Mouse (Mus musculus) ES-Bruce4 (cell line): Measurements from ENCODE around the gene Rbpj. TPM values are rescaled to one million over a fixed set of nuclear protein-coding genes. Genes with fewer than 3 reads are reported as not detected.

Experiments used
- H3K27ac ChIP-seq: 2 replicates; pipeline ENCODE4 v1.5.1; 2012; ENCODE audit warnings: low read length, inconsistent platforms; ENCODE audit not compliant: insufficient read depth
- H3K27me3 ChIP-seq: 2 replicates; pipeline ENCODE4 v1.6.1; 2012; ENCODE audit warnings: mild to moderate bottlenecking, low read length, inconsistent platforms; ENCODE audit not compliant: control insufficient read depth, poor library complexity, insufficient read depth, severe bottlenecking
- H3K36me3 ChIP-seq: 2 replicates; pipeline ENCODE4 v1.6.1; 2012; ENCODE audit warnings: inconsistent platforms, mild to moderate bottlenecking, low read length, moderate library complexity; ENCODE audit not compliant: control insufficient read depth, poor library complexity, insufficient read depth, severe bottlenecking
- H3K4me1 ChIP-seq: one replicate; pipeline ENCODE4 v1.8.1; 2011; ENCODE audit warnings: low read length; ENCODE audit not compliant: control insufficient read depth, insufficient read depth
- H3K4me3 ChIP-seq: 2 replicates; pipeline ENCODE4 v1.5.1; 2011; ENCODE audit warnings: low read depth, mild to moderate bottlenecking, low read length
- H3K9ac ChIP-seq: 2 replicates; pipeline ENCODE4 v1.6.1; 2012; ENCODE audit warnings: low read depth, mild to moderate bottlenecking, inconsistent platforms; ENCODE audit not compliant: poor library complexity, severe bottlenecking
- H3K9me3 ChIP-seq: replicated peaks from 2 replicates; pipeline ENCODE4 v1.6.1; 2012; ENCODE audit warnings: mild to moderate bottlenecking, low read length, inconsistent platforms; ENCODE audit not compliant: control insufficient read depth, poor library complexity, insufficient read depth, severe bottlenecking
- CTCF ChIP-seq: IDR thresholded peaks from one replicate; pipeline ENCODE4 v1.8.1; 2011; ENCODE audit warnings: low read depth, low read length
- EP300 ChIP-seq: IDR thresholded peaks from 2 replicates; pipeline ENCODE4 v1.6.1; 2011; ENCODE audit warnings: low read depth, low read length; ENCODE audit not compliant: insufficient read depth
- POLR2A ChIP-seq: IDR thresholded peaks from one replicate; pipeline ENCODE4 v1.8.1; 2011; ENCODE audit warnings: low read length; ENCODE audit not compliant: insufficient read depth
- polyA plus RNA-seq: library from polyadenylated mRNA; stranded (reverse); fragments of >200 nt; gene quantifications from 2 replicates; pipeline ENCODE4 v1.2.4, GENCODE M21; 2011; ENCODE audit warnings: low read depth; ENCODE audit not compliant: missing spikeins, insufficient read depth, insufficient read length

The Rbpj gene
- polyA plus RNA-seq, 1 experiment: 339 TPM

- H3K36me3 ChIP-seq: peaks cover 4% of the 10 kb centered on the region; the same call in 1 of the 2 replicates
These were observed 132.6 kb downstream of the Rbpj start for GRCm38 (mm10) chr5:53598510-53598909.

GRCm38 (mm10) chr5:53599116-53599515, 133.2 kb downstream of the Rbpj start:
- H3K27me3 ChIP-seq: no peaks in the 10 kb centered on the region
- H3K4me3 ChIP-seq: no peak overlapping the region
- peaks cover 2% of the 10 kb centered on the region for H3K4me1 ChIP-seq
- peaks cover 4% of the 10 kb centered on the region; the same call in 1 of the 2 replicates for H3K36me3 ChIP-seq
- H3K9me3 ChIP-seq: no peaks in the 10 kb centered on the region
- TF ChIP-seq EP300 (no peak), POLR2A (no peak), CTCF (no peak)
- H3K9ac ChIP-seq: no peak overlapping the region
- no peak overlapping the region for H3K27ac ChIP-seq

More at GRCm38 (mm10) chr5:53598510-53598909, 132.6 kb downstream of the Rbpj start:
- Histone ChIP-seq H3K9me3 (no peaks in the 10 kb centered on the region), H3K4me1 (peaks cover 2% of the 10 kb centered on the region), H3K27ac (no peak overlapping the region), H3K27me3 (no peaks in the 10 kb centered on the region), H3K4me3 (no peak overlapping the region), H3K9ac (no peak overlapping the region)
- TF ChIP-seq CTCF: no peak
- no peak for TF ChIP-seq POLR2A
- TF ChIP-seq EP300: no peak

DNA sequence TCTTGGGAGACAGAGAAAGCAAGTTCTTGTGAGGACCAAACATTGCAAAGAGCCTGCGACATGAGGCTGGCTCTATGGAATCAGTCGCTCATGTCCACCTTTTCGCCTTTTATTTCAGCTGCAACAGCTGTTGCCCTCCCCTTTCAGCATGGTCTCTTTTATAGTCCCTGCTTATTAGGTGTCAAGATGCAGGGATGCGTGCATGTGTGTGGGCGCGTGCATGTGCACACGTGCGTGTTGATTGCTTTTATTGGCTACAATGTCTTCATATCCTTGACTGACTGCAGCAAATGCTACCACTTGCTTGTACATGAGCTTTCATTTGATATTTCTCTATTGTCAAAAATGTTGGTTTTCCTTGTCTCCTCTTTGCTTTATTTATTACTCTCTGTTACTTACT, 136.2 kb downstream of the Rbpj start:
- Histone ChIP-seq H3K9me3 (no peaks in the 10 kb centered on the region), H3K9ac (no peak overlapping the region), H3K4me3 (no peak overlapping the region), H3K27me3 (no peaks in the 10 kb centered on the region), H3K36me3 (peaks cover 4% of the 10 kb centered on the region; the same call in 1 of the 2 replicates), H3K4me1 (peaks cover 2% of the 10 kb centered on the region), H3K27ac (no peak overlapping the region)
- TF ChIP-seq CTCF (no peak), POLR2A (no peak), EP300 (no peak)

DNA sequence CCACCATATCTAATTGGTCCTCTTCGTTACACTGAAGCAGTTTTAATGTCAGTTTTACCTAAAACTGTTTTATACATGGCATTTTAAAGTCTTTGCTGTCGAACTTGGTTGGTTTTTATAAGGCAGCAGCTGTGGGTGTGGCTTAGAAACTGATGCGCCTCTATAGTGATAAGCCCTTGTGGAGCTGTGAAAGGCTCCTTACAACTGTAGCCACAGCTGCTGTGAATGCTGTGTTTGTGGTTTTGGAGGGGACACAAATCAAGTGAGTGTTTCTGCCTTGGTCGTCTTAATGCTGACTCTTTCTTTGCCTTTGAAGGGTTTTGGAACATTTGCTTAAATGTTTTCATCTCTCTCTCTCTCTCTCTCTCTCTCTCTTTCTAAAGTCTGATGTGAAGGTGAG, 139.5 kb downstream of the Rbpj start:
- TF ChIP-seq EP300: no peak
- no peak for TF ChIP-seq POLR2A
- no peak for TF ChIP-seq CTCF
- Histone ChIP-seq H3K9ac (no peak overlapping the region), H3K27me3 (no peaks in the 10 kb centered on the region), H3K27ac (peak overlapping the region; percentile 36; the same call in 1 of the 2 replicates), H3K36me3 (peaks cover 7% of the 10 kb centered on the region; the same call in 1 of the 2 replicates), H3K9me3 (no peaks in the 10 kb centered on the region), H3K4me1 (no peaks in the 10 kb centered on the region), H3K4me3 (no peak overlapping the region)

DNA sequence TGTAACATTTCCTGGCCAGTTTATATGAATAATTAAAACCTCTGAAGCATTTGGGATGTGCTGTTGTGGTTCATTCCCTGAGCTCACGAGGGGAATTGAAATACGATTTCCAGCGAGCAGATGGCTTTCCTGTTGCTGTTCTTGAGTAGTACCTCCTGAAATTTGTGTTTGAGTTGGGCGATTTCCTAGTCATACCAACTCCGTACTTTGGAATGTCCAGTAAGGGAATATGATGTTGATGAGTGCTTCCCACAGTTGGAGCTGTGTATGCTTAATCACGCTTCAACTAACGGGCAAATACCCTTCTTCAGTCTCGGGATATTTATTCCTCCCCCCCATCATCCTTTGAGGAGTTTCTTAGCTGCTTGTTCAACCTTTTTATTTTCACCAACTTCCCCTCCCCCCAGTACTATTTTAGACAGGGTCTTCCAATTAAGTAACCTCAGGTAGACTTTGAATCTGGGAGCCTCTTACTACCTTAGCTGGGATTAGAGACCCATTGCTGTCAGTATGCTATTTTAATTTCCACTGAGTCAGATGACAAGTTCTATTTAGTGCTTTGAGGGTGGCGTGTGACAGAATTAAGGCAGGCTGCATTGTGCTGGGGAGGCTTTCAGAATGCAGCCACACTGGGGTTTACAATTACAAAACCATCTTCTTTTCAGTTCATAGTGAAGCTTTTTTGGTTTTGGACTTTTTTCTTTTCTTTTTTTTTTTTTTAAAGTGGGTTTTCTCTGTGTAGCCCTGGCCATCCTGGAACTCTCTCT, 141.5 kb downstream of the Rbpj start:
- peaks cover 6% of the 10 kb centered on the region; the same call in 1 of the 2 replicates for H3K36me3 ChIP-seq
- TF ChIP-seq POLR2A: no peak
- no peak for TF ChIP-seq EP300
- TF ChIP-seq CTCF: no peak
- no peaks in the 10 kb centered on the region for H3K9me3 ChIP-seq
- H3K27me3 ChIP-seq: no peaks in the 10 kb centered on the region
- no peak overlapping the region for H3K9ac ChIP-seq
- H3K27ac ChIP-seq: no peak overlapping the region
- H3K4me1 ChIP-seq: no peaks in the 10 kb centered on the region
- H3K4me3 ChIP-seq: no peak overlapping the region

DNA sequence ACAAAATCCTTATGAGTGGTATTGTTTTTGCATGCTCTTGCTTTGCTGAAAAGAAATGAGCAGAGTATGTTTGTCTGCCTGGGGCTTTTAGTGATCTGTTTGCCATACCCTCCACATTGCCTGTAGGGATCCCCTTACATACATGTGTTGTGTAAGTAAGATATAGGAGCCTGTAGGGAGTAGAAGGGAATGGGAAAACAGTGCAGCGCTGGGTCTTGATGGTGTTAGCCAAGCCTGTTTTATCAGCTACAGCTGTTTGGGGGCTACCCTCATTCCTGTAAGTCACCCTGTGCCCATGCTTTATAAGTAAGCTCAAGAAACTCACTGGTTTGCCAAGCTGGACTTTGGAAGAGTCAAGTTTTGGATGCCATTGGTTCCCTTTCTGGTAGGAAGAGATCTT, 152.9 kb downstream of the Rbpj start:
- TF ChIP-seq EP300: no peak
- TF ChIP-seq CTCF: no peak
- TF ChIP-seq POLR2A: no peak
- H3K36me3 ChIP-seq: peaks cover 10% of the 10 kb centered on the region
- no peak overlapping the region for H3K4me3 ChIP-seq
- no peaks in the 10 kb centered on the region for H3K9me3 ChIP-seq
- no peaks in the 10 kb centered on the region for H3K27me3 ChIP-seq
- no peak overlapping the region for H3K9ac ChIP-seq
- H3K27ac ChIP-seq: no peak overlapping the region
- H3K4me1 ChIP-seq: no peaks in the 10 kb centered on the region
